Mouse (Mus musculus): ENCODE results near the gene Olfr1047. TPM values are rescaled to one million over a fixed set of nuclear protein-coding genes. Genes with fewer than 3 reads are reported as not detected.

Olfr1047 gene
- not detected for polyA plus RNA-seq (2014; fragmentation: Illumina TruSeq; extraction: RNeasy Lipid Tissue Mini Kit (QIAGEN cat#74804); ENCODE audit: low read depth, low replicate concordance)

DNA sequence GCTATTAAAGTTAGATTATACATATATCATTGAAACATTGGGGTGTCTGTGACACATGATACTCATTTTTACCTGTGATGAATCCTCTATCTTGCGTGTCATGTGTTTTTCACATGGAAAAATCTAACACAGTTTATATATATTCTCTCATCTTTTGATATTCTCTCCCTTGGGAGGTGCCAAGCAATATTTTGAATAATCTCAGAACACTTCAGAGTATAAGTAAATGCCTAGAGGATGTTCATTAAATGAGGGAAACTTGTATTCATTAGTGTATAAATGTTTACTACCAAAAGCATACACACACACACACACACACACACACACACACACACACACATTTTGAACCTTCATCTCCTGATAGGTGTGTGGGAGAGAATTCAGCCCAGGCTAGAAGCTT lies at the start of gene Olfr1047:
Gene Olfr1047, minus strand, starts transcription at position 101 of the 400 bp plus-strand sequence.

DNA sequence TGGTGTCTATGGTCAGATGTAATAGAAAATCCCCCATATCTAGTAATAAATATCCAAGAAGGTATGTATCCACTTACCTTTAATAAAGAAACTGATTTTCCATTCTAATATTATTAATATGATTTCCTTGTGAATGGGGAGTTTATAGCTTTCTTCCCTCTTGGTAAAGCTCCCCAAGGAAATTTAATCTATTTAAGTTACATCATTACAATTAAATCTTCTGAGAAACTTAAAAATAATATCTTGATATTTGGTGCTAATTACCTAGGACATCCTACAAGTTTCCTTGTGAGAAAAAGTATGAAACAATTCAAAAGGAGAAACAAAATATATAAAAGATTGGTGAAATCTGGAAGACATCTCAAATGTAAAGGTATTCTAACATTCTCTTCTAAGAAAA lies 47.8 kb upstream of the Olfr1047 start, which contains the start of gene Olfr1051:
Gene Olfr1051, minus strand, starts transcription at position 101 of the 400 bp plus-strand sequence.

DNA sequence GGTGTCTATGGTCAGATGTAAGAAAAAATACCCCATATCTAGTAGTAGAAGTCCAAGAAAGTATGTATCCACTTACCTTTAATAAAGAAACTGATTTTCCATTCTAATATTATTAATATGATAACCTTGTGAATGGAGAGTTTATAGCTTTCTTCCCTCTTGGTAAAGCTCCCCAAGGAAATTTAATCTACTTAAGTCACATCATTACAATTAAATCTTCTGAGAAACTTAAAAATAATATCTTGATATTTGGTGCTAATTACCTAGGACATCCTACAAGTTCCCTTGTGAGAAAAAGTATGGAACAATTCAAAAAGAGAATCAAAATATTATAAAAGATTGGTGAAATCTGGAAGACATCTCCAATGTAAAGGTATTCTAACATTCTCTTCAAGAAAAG lies 27.0 kb upstream of the Olfr1047 start, which contains the start of gene Olfr1049:
Gene Olfr1049, minus strand, starts transcription at position 101 of the 400 bp plus-strand sequence.

DNA sequence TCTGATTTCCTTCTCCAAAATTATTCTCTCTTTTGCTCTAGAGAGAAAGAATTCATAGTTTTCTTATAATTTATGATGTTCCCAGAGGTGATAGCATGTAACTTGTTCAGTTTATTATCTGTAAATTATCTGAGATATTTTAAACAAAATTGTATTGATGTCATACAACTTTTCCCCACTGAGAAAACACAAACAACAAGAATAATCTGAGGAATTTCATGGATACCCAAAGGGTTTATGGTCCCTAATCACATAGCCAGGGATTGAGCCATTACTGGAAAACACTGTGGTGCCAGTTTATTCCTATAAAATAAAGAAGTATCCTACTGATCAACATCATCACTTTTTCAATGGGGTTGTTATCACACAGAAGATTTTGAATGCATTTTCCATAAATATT lies 9.0 kb upstream of the Olfr1047 start, which contains the start of gene Olfr1048:
Gene Olfr1048, minus strand, starts transcription at position 101 of the 400 bp plus-strand sequence.

DNA sequence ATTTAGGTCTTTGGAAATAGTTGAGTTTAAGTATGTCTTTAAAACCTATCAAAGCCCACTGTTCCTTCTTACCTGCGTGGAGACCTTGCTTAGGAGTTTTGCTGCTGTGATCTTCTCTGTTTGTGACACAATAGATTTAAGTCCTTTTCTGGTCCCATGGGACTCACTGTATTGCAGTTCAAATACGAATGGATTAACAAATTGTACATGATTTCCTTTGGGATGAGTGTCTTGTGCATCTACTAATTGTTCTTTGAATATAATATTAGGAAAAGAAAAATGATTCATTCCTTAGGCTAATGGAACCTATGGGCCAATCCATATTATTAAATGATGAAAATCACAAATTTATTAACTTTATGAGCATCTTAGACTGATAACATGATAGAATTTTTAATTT lies 12.0 kb downstream of the Olfr1047 start, which contains the start of gene Olfr1046:
Gene Olfr1046, minus strand, starts transcription at position 101 of the 400 bp plus-strand sequence.

DNA sequence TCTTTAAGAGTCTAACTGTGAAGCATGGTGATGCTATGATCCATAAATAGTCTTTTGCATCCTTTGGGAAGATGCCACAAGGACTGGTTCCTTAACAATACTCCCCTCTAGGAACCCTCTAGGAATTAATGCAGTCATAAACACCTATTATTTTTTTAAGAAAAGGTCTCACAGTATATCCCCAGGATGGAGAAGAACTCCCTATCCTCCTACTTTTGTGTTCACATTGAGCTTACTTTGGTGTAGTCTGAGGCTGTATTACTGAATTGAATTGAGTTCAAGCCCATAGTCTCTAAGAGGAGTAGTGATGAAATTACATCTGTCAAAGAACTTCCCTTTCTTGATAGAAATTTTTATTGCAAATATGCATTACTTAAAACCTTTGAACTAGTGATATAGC lies 28.3 kb downstream of the Olfr1047 start, which contains the start of gene Olfr1045:
Gene Olfr1045, minus strand, starts transcription at position 101 of the 400 bp plus-strand sequence.

DNA sequence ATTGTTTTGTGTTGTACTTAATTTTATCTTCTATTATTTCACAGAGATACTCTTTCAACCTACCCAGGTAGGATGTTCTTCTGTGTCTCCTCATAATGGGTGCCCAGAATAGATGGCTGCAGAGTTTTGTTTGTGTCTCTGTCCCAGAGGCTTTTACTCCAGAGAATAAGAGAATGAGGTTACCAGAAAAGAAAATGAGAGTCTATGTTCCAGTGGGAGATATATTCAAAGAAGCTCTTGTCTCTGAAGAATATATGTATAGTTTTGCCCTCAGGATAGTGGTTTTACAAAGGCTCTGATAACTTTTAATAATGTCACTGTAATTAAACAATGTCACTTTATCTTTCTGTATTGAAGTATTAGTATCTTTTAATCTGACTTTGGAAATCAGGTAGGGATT lies 45.6 kb downstream of the Olfr1047 start, which contains the start of gene Olfr52:
Gene Olfr52, minus strand, starts transcription at position 101 of the 400 bp plus-strand sequence.

DNA sequence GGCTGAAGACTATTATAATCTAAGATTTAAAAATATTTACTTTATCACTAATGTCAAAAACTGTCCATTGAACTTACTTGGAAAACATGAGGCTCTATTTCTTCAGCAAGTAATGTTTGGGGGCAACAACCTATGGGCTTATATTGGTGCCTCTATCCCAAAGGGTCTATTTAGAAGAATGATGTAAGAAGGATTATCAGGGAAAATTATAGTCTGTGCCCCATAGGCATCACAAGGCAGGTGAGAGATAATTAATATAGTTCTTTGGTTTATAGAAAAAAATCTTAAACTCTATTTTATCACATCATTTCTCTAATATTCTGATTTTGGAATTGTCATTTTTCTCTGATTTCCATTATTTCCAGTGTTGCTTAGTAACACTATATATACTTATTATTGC lies 53.5 kb downstream of the Olfr1047 start, which contains the start of gene Olfr1044:
Gene Olfr1044, minus strand, starts transcription at position 101 of the 400 bp plus-strand sequence.

Other genes starting within 250 kb of the Olfr1047 start
- not detected for gene Olfr1031, start 241.1 kb downstream of the Olfr1047 start, polyA plus RNA-seq (2014; fragmentation: Illumina TruSeq; extraction: RNeasy Lipid Tissue Mini Kit (QIAGEN cat#74804); ENCODE audit: low read depth, low replicate concordance)
- not detected for gene Olfr1032, start 225.9 kb downstream of the Olfr1047 start, polyA plus RNA-seq (2014; fragmentation: Illumina TruSeq; extraction: RNeasy Lipid Tissue Mini Kit (QIAGEN cat#74804); ENCODE audit: low read depth, low replicate concordance)
- 4.1 TPM for gene Olfr1033, start 210.8 kb downstream of the Olfr1047 start, polyA plus RNA-seq (2014; fragmentation: Illumina TruSeq; extraction: RNeasy Lipid Tissue Mini Kit (QIAGEN cat#74804); ENCODE audit: low read depth, low replicate concordance)
- gene Olfr1034, start 185.5 kb downstream of the Olfr1047 start, polyA plus RNA-seq (2014; fragmentation: Illumina TruSeq; extraction: RNeasy Lipid Tissue Mini Kit (QIAGEN cat#74804); ENCODE audit: low read depth, low replicate concordance) = 0.57 TPM
- not detected for gene Olfr1036, start 157.4 kb downstream of the Olfr1047 start, polyA plus RNA-seq (2014; fragmentation: Illumina TruSeq; extraction: RNeasy Lipid Tissue Mini Kit (QIAGEN cat#74804); ENCODE audit: low read depth, low replicate concordance)
- not detected for gene Olfr1037, start 144.0 kb downstream of the Olfr1047 start, polyA plus RNA-seq (2014; fragmentation: Illumina TruSeq; extraction: RNeasy Lipid Tissue Mini Kit (QIAGEN cat#74804); ENCODE audit: low read depth, low replicate concordance)
- gene Olfr1039, start 95.5 kb downstream of the Olfr1047 start, polyA plus RNA-seq (2014; fragmentation: Illumina TruSeq; extraction: RNeasy Lipid Tissue Mini Kit (QIAGEN cat#74804); ENCODE audit: low read depth, low replicate concordance) = not detected
- gene Olfr1040, start 84.7 kb downstream of the Olfr1047 start, polyA plus RNA-seq (2014; fragmentation: Illumina TruSeq; extraction: RNeasy Lipid Tissue Mini Kit (QIAGEN cat#74804); ENCODE audit: low read depth, low replicate concordance) = not detected
- gene Olfr1042, start 69.6 kb downstream of the Olfr1047 start, polyA plus RNA-seq (2014; fragmentation: Illumina TruSeq; extraction: RNeasy Lipid Tissue Mini Kit (QIAGEN cat#74804); ENCODE audit: low read depth, low replicate concordance) = not detected
- not detected for gene Olfr1043, start 63.9 kb downstream of the Olfr1047 start, polyA plus RNA-seq (2014; fragmentation: Illumina TruSeq; extraction: RNeasy Lipid Tissue Mini Kit (QIAGEN cat#74804); ENCODE audit: low read depth, low replicate concordance)
- not detected for gene Olfr1044, start 53.6 kb downstream of the Olfr1047 start, polyA plus RNA-seq (2014; fragmentation: Illumina TruSeq; extraction: RNeasy Lipid Tissue Mini Kit (QIAGEN cat#74804); ENCODE audit: low read depth, low replicate concordance)
- gene Olfr52, start 45.7 kb downstream of the Olfr1047 start, polyA plus RNA-seq (2014; fragmentation: Illumina TruSeq; extraction: RNeasy Lipid Tissue Mini Kit (QIAGEN cat#74804); ENCODE audit: low read depth, low replicate concordance) = not detected
- not detected for gene Olfr1045, start 28.4 kb downstream of the Olfr1047 start, polyA plus RNA-seq (2014; fragmentation: Illumina TruSeq; extraction: RNeasy Lipid Tissue Mini Kit (QIAGEN cat#74804); ENCODE audit: low read depth, low replicate concordance)
- gene Olfr1046, start 12.1 kb downstream of the Olfr1047 start, polyA plus RNA-seq (2014; fragmentation: Illumina TruSeq; extraction: RNeasy Lipid Tissue Mini Kit (QIAGEN cat#74804); ENCODE audit: low read depth, low replicate concordance) = not detected
- gene Olfr1048, start 8.9 kb upstream of the Olfr1047 start, polyA plus RNA-seq (2014; fragmentation: Illumina TruSeq; extraction: RNeasy Lipid Tissue Mini Kit (QIAGEN cat#74804); ENCODE audit: low read depth, low replicate concordance) = not detected
- gene Olfr1049, start 26.9 kb upstream of the Olfr1047 start, polyA plus RNA-seq (2014; fragmentation: Illumina TruSeq; extraction: RNeasy Lipid Tissue Mini Kit (QIAGEN cat#74804); ENCODE audit: low read depth, low replicate concordance) = not detected
- not detected for gene Olfr1051, start 47.7 kb upstream of the Olfr1047 start, polyA plus RNA-seq (2014; fragmentation: Illumina TruSeq; extraction: RNeasy Lipid Tissue Mini Kit (QIAGEN cat#74804); ENCODE audit: low read depth, low replicate concordance)
- not detected for gene Olfr1052, start 61.1 kb upstream of the Olfr1047 start, polyA plus RNA-seq (2014; fragmentation: Illumina TruSeq; extraction: RNeasy Lipid Tissue Mini Kit (QIAGEN cat#74804); ENCODE audit: low read depth, low replicate concordance)
- not detected for gene Olfr1053, start 83.9 kb upstream of the Olfr1047 start, polyA plus RNA-seq (2014; fragmentation: Illumina TruSeq; extraction: RNeasy Lipid Tissue Mini Kit (QIAGEN cat#74804); ENCODE audit: low read depth, low replicate concordance)
- not detected for gene Olfr1054, start 104.0 kb upstream of the Olfr1047 start, polyA plus RNA-seq (2014; fragmentation: Illumina TruSeq; extraction: RNeasy Lipid Tissue Mini Kit (QIAGEN cat#74804); ENCODE audit: low read depth, low replicate concordance)
- gene Olfr1055, start 118.9 kb upstream of the Olfr1047 start, polyA plus RNA-seq (2014; fragmentation: Illumina TruSeq; extraction: RNeasy Lipid Tissue Mini Kit (QIAGEN cat#74804); ENCODE audit: low read depth, low replicate concordance) = not detected
- gene Olfr1056, start 131.1 kb upstream of the Olfr1047 start, polyA plus RNA-seq (2014; fragmentation: Illumina TruSeq; extraction: RNeasy Lipid Tissue Mini Kit (QIAGEN cat#74804); ENCODE audit: low read depth, low replicate concordance) = not detected
- not detected for gene Olfr1057, start 147.0 kb upstream of the Olfr1047 start, polyA plus RNA-seq (2014; fragmentation: Illumina TruSeq; extraction: RNeasy Lipid Tissue Mini Kit (QIAGEN cat#74804); ENCODE audit: low read depth, low replicate concordance)
- not detected for gene Olfr1058, start 157.2 kb upstream of the Olfr1047 start, polyA plus RNA-seq (2014; fragmentation: Illumina TruSeq; extraction: RNeasy Lipid Tissue Mini Kit (QIAGEN cat#74804); ENCODE audit: low read depth, low replicate concordance)
- not detected for gene Olfr1061, start 182.6 kb upstream of the Olfr1047 start, polyA plus RNA-seq (2014; fragmentation: Illumina TruSeq; extraction: RNeasy Lipid Tissue Mini Kit (QIAGEN cat#74804); ENCODE audit: low read depth, low replicate concordance)
- not detected for gene Olfr1062, start 195.3 kb upstream of the Olfr1047 start, polyA plus RNA-seq (2014; fragmentation: Illumina TruSeq; extraction: RNeasy Lipid Tissue Mini Kit (QIAGEN cat#74804); ENCODE audit: low read depth, low replicate concordance)
- not detected for gene Olfr1065, start 219.2 kb upstream of the Olfr1047 start, polyA plus RNA-seq (2014; fragmentation: Illumina TruSeq; extraction: RNeasy Lipid Tissue Mini Kit (QIAGEN cat#74804); ENCODE audit: low read depth, low replicate concordance)
- not detected for gene Olfr1066, start 224.9 kb upstream of the Olfr1047 start, polyA plus RNA-seq (2014; fragmentation: Illumina TruSeq; extraction: RNeasy Lipid Tissue Mini Kit (QIAGEN cat#74804); ENCODE audit: low read depth, low replicate concordance)

Measured in sigmoid colon, adult 10 weeks (tissue).